Mouse (Mus musculus): ENCODE results near the gene Rsad2. TPM values are rescaled to one million over a fixed set of nuclear protein-coding genes. Genes with fewer than 3 reads are reported as not detected.

Gene Rsad2
- total RNA-seq, 2 experiments from 2014 or later, result 0.28 to 0.46 TPM

- DNase-seq (ENCODE audit: low spot score), result no peak
These were observed 54.4 kb downstream of the Rsad2 start for GRCm38 (mm10) chr12:26401696-26402470.

GRCm38 (mm10) chr12:26401254-26401653 is 55.0 kb downstream of the Rsad2 start:
- no peak for DNase-seq (ENCODE audit: low spot score)

- no peak for DNase-seq (ENCODE audit: low spot score)
These were observed 55.5 kb downstream of the Rsad2 start for GRCm38 (mm10) chr12:26400762-26401161.

DNA sequence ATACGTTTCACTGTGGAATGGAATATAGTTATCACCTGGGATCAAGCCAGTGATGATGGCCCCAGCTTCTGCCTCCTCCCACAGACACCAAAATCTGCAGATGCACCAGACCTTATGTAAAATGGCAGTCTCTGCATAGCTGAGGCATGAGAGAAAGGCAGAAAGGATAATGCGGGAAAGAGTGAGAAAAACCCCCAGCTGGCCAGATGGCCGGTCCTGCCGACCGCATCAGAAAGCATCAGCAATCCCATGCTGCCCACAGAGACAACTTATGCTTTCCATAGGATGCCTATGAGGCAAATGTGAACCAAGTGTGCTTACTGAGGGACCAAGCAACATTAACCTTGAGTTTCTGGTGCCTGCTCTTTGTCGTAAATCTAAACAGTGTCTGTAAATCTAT is 56.9 kb downstream of the Rsad2 start:
- DNase-seq (ENCODE audit: low spot score), result no peak

DNA sequence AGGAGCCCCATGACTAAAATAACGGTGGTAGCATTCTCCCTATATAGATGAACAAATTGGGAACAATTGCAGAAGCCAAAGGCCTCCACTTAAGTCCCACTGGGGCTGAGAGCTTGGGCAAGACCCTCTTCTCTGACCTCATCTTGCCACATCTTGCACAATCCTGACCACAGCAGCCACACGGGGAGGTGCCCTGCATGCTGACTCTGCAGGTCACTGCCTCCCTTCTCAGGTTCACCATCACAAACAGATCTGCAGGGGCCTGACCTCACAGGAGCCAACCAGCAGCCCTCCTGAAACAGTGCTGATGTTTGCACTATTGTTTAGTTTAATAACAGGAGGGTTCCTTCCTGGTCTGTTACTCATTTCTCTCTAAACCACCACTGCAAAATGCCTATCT is 57.7 kb downstream of the Rsad2 start:
- DNase-seq (ENCODE audit: low spot score), result peak; percentile 19

DNA sequence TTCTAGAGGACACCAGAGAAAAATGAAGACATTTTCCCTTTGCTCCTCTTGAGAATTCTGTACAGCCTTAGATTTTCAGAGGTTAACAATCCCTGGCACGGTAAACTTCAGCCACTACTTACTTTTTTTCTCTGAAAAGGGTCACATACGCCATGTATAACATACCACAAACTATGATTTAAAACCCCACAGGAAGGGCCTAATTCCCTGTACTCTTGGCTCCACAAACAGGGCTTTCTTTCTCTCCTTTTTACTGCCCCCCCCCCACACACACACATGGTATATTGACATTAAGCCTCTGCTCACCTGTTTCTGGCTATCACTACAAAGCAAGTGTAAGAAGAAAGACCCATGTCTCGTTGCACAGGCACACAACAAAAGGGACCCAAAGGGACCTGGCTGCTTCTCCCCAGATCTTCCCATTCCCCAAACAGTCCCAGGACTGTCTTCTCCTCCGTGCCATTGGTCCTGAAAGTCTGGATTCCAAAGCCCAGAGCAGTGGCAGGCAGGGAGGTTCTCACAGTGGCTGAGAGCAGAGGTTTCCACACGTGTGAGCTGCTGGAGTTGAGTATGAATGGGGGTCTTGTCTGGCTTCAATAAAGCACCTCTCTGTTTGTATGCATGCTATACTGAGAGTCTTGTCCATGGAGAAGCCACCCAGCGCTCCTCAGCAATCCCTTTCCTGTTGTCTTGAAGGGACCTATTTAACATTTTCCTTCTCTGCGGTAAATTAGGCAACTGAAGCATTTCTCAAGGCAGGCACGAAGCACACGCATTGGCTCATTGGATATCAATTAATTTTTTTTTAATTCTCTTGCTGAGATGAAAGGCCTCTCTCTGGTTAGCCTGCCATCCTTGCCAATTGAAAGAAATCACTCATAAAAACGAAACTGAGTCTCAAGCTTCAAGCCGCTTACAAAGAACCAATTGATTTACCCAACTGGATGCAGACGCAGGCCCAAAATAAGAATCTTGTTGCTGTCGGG is 61.5 kb downstream of the Rsad2 start:
- no peak for DNase-seq (ENCODE audit: low spot score)

DNA sequence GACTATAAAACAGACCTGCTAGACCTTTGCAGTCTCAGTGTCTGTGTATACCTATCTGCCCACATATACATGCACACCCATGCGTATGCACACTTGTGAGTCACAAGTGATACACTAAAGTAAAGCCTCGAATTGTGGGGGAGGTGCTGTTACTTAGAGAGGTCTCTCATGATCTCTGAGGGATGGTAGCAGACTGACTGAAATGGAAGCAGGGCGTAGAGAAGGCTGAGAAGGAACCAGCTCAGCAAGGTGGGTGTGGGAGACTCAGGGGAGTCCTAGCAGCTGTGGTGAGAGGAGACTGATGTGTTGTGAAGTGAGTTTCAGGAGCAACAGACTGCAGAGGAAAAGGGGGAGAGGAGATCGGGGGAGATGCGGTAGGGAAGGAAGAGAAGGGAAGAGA is 63.0 kb downstream of the Rsad2 start:
- DNase-seq (ENCODE audit: low spot score), result no peak

Small RNA genes lying within 50 kb of the gene (microRNA-seq; reads per million reads assigned to microRNA genes)
- gene Mir6538, result 7.8 reads per million, percentile 20 among the genes with 10 or more reads in this experiment

Other genes starting within 250 kb of the Rsad2 start
- 1 to 10 TPM; 2.9 to 4.4 TPM for gene Rnf144a, start 41.2 kb downstream of the Rsad2 start, total RNA-seq (2021)
- gene Cmpk2, start 12.8 kb upstream of the Rsad2 start, total RNA-seq (2021), result 1 to 10 TPM in 1 of 2 experiments, under 1 TPM in 1; 0.98 to 2.2 TPM